9 mouse cellular contexts compared by ENCODE assay signal in genomic region chr8:61499035-61499434, GRCm38 (mm10). TPM values are rescaled to one million over a fixed set of nuclear protein-coding genes. Genes with fewer than 3 reads are reported as not detected.
DNase-seq lines count a peak whose midpoint lies in the region; ATAC-seq lines count a peak whose summit lies in the region.
"Had no signal": no experiment of that assay in that cellular context is flagged by ENCODE, and none has a peak within 500 bp of the region (broad histone marks: within the 10 kb centered on the region; RNA-seq: fewer than 3 reads in every experiment).

No protein-coding gene starts in this region.

- no peaks in the 10 kb centered on the region for H3K36me3 ChIP-seq in midbrain, embryonic 11.5 days (ENCODE audit: control insufficient read depth, insufficient read depth, low read length)
- peaks cover 34% of the 10 kb centered on the region for H3K36me3 ChIP-seq in midbrain, embryonic 10.5 days
- H3K36me3 ChIP-seq in kidney, embryonic 16.5 days (ENCODE audit: insufficient read depth, low read length) = peaks cover 19% of the 10 kb centered on the region
- H3K36me3 ChIP-seq in stomach, embryonic 14.5 days (ENCODE audit: control insufficient read depth, insufficient read depth, low read length) = peaks cover 5% of the 10 kb centered on the region; the same call in 1 of the 2 replicates

- WGBS in midbrain, embryonic 11.5 days = 63% methylated on average over 4 of the region's 4 CpGs
- WGBS in midbrain, embryonic 10.5 days = 63% methylated on average over 4 of the region's 4 CpGs
- WGBS in kidney, embryonic 16.5 days = 61% methylated on average over 4 of the region's 4 CpGs
- WGBS in stomach, embryonic 14.5 days = 63% methylated on average over 4 of the region's 4 CpGs

- DNase-seq in cerebellum, postnatal 14 days = peak; percentile 44 to 57
- DNase-seq in cerebellum, adult 9-11 months = no peak
- DNase-seq in midbrain, embryonic 11.5 days (ENCODE audit: low spot score, missing footprints) = no peak
- DNase-seq in midbrain, embryonic 10.5 days (ENCODE audit: low spot score) = no peak
- DNase-seq in urinary bladder, postnatal 4 days (ENCODE audit: low spot score in 2 of 2) = no peak
- no peak for DNase-seq in B cell, adult 2 months

- no peaks in the 10 kb centered on the region for H3K4me1 ChIP-seq in midbrain, embryonic 11.5 days (ENCODE audit: control insufficient read depth, insufficient read depth, low read length)
- H3K4me1 ChIP-seq in midbrain, embryonic 10.5 days = no peaks in the 10 kb centered on the region
- no peaks in the 10 kb centered on the region for H3K4me1 ChIP-seq in kidney, embryonic 16.5 days (ENCODE audit: insufficient read depth, low read length)
- no peaks in the 10 kb centered on the region for H3K4me1 ChIP-seq in stomach, embryonic 14.5 days (ENCODE audit: control insufficient read depth, insufficient read depth, low read length)
- H3K4me1 ChIP-seq: heart, embryonic 10.5 days had no signal

- no peaks in the 10 kb centered on the region for H3K9me3 ChIP-seq in midbrain, embryonic 11.5 days (ENCODE audit: control insufficient read depth, low read length)
- H3K9me3 ChIP-seq in midbrain, embryonic 10.5 days (replicated peaks) = no peaks in the 10 kb centered on the region
- no peaks in the 10 kb centered on the region for H3K9me3 ChIP-seq in kidney, embryonic 16.5 days (ENCODE audit: low read length)
- no peaks in the 10 kb centered on the region for H3K9me3 ChIP-seq in stomach, embryonic 14.5 days (ENCODE audit: control insufficient read depth, low read depth, low read length)
- H3K9me3 ChIP-seq: heart, embryonic 10.5 days had no signal

- H3K27ac ChIP-seq in midbrain, embryonic 11.5 days (ENCODE audit: low read depth, low read length) = no peak overlapping the region
- H3K27ac ChIP-seq in midbrain, embryonic 10.5 days (replicated peaks) = no peak overlapping the region
- no peak overlapping the region for H3K27ac ChIP-seq in kidney, embryonic 16.5 days (ENCODE audit: low read length)
- H3K27ac ChIP-seq in stomach, embryonic 14.5 days (ENCODE audit: low read length) = no peak overlapping the region
- H3K27ac ChIP-seq: heart, embryonic 10.5 days had no signal

- no peak overlapping the region for H3K4me3 ChIP-seq in midbrain, embryonic 11.5 days (ENCODE audit: low read depth, low read length)
- H3K4me3 ChIP-seq in midbrain, embryonic 10.5 days = no peak overlapping the region
- H3K4me3 ChIP-seq in kidney, embryonic 16.5 days (ENCODE audit: low read length) = no peak overlapping the region
- no peak overlapping the region for H3K4me3 ChIP-seq in stomach, embryonic 14.5 days (ENCODE audit: low read depth, low read length)
- H3K4me3 ChIP-seq: heart, embryonic 10.5 days had no signal

- H3K27me3 ChIP-seq in midbrain, embryonic 11.5 days (ENCODE audit: control insufficient read depth, insufficient read depth, low read length) = no peaks in the 10 kb centered on the region
- no peaks in the 10 kb centered on the region for H3K27me3 ChIP-seq in midbrain, embryonic 10.5 days (ENCODE audit: low read depth, poor library complexity, severe bottlenecking)
- H3K27me3 ChIP-seq in kidney, embryonic 16.5 days (ENCODE audit: insufficient read depth, low read length) = no peaks in the 10 kb centered on the region
- H3K27me3 ChIP-seq in stomach, embryonic 14.5 days (ENCODE audit: control insufficient read depth, insufficient read depth, low read length) = no peaks in the 10 kb centered on the region

- peak; percentile 38; the same call in 1 of the 2 replicates for ATAC-seq in midbrain, embryonic 11.5 days (ENCODE audit: low FRiP score)
- ATAC-seq in kidney, embryonic 16.5 days (ENCODE audit: low FRiP score, low TSS enrichment) = 0 out of 2 replicates have a peak, but pooled peaks have one; percentile 35
- ATAC-seq in stomach, embryonic 14.5 days (ENCODE audit: insufficient number of reproducible peaks, insufficient read depth, low FRiP score, low read depth) = 0 out of 2 replicates have a peak, but pooled peaks have one; percentile 18

- H3K9ac ChIP-seq in midbrain, embryonic 11.5 days (ENCODE audit: low read length) = no peak overlapping the region
- H3K9ac ChIP-seq in kidney, embryonic 16.5 days (replicated peaks; ENCODE audit: low read length) = no peak overlapping the region
- no peak overlapping the region for H3K9ac ChIP-seq in stomach, embryonic 14.5 days (replicated peaks; ENCODE audit: low read depth, low read length)

- H3K4me2 ChIP-seq in midbrain, embryonic 11.5 days = no peak overlapping the region
- H3K4me2 ChIP-seq in kidney, embryonic 16.5 days (replicated peaks; ENCODE audit: low read depth, low read length) = no peak overlapping the region
- H3K4me2 ChIP-seq in stomach, embryonic 14.5 days (replicated peaks; ENCODE audit: low read depth, low read length) = no peak overlapping the region

RNA-seq across cellular contexts. Expression of gene Cbr4, which starts 11.5 kb away (rescaled TPM):
- 27.0 and 27.1 TPM in 2 replicates for polyA plus RNA-seq in midbrain, embryonic 11.5 days (2014; fragmentation: Nextera tagmentation; extraction: Ambion mirVana)
- polyA plus RNA-seq in midbrain, embryonic 10.5 days (2016; fragmentation: Nextera tagmentation; extraction: Ambion mirVana) = 28.1 and 30.0 TPM in 2 replicates
- polyA plus RNA-seq in kidney, embryonic 16.5 days (2015; fragmentation: Nextera tagmentation; extraction: Ambion mirVana) = 32.5 and 34.1 TPM in 2 replicates
- 29.9 and 33.3 TPM in 2 replicates for polyA plus RNA-seq in stomach, embryonic 14.5 days (2014; fragmentation: Nextera tagmentation; extraction: Ambion mirVana)

Comparison
In these comparisons a context has a peak if more than half of its experiments do, and no peak if none do; other contexts are left out.
1. DNase-seq: peak in cerebellum, postnatal 14 days (2 of 2); none in cerebellum, adult 9-11 months (single experiment), midbrain, embryonic 11.5 days (single experiment), midbrain, embryonic 10.5 days (single experiment), urinary bladder, postnatal 4 days (0 of 2) and B cell, adult 2 months (0 of 2).
2. Peak in every context shown above with its lines, with median percentiles within 50 percentile points of each other: ATAC-seq.